Comparison of ENCODE assay signal across 18 mouse cellular contexts in genomic region chr14:18394071-18394745, GRCm38 (mm10).
"Had no signal": no experiment of that assay in that cellular context is flagged by ENCODE, and none has a peak within 500 bp of the region (broad histone marks: within the 10 kb centered on the region; RNA-seq: fewer than 3 reads in every experiment).

No protein-coding gene starts in this region.

- H3K4me2 ChIP-seq: lung, embryonic 14.5 days; midbrain, embryonic 12.5 days; neural tube, embryonic 13.5 days; neural tube, embryonic 15.5 days had no signal

- H3K4me1 ChIP-seq: midbrain, embryonic 10.5 days; midbrain, embryonic 12.5 days; neural tube, embryonic 13.5 days had no signal

- ATAC-seq: midbrain, embryonic 16.5 days had no signal

- H3K36me3 ChIP-seq: midbrain, embryonic 10.5 days; midbrain, embryonic 12.5 days; neural tube, embryonic 13.5 days; neural tube, embryonic 15.5 days had no signal

- H3K9me3 ChIP-seq: midbrain, embryonic 10.5 days; midbrain, embryonic 12.5 days; neural tube, embryonic 13.5 days; neural tube, embryonic 15.5 days had no signal

- H3K27ac ChIP-seq: midbrain, embryonic 10.5 days; midbrain, embryonic 12.5 days; neural tube, embryonic 13.5 days; neural tube, embryonic 15.5 days had no signal

- H3K27me3 ChIP-seq: midbrain, embryonic 12.5 days; neural tube, embryonic 13.5 days; neural tube, embryonic 15.5 days had no signal

- H3K9ac ChIP-seq: lung, embryonic 14.5 days; midbrain, embryonic 12.5 days; neural tube, embryonic 13.5 days; neural tube, embryonic 15.5 days had no signal

- DNase-seq: lung, embryonic 14.5 days; lung, postnatal 10 days; lung, postnatal 4 days; midbrain, embryonic 14.5 days; retina, postnatal 1 day; right cerebral cortex, adult 18-20 months; right cerebral cortex, postnatal 25 days; right cerebral cortex, postnatal 4 days; spleen, adult 18-20 months; thymus, adult 18-20 months; thymus, postnatal 14 days; thymus, postnatal 36 days had no signal

- H3K4me3 ChIP-seq: midbrain, embryonic 10.5 days; midbrain, embryonic 12.5 days; myocyte; neural tube, embryonic 13.5 days; neural tube, embryonic 15.5 days had no signal
